Mouse (Mus musculus) lung, embryonic 16.5 days (tissue): ENCODE results near the gene Nol4l. TPM values are rescaled to one million over a fixed set of nuclear protein-coding genes. Genes with fewer than 3 reads are reported as not detected.

Experiments used
- ATAC-seq: fragments of 200-750 bp; cut with Nextera tagmentation; 2 replicates; pipeline ENCODE4 v1.8.0; 2017; ENCODE audit warnings: low read depth, mild to moderate bottlenecking, moderate library complexity
- H3K27ac ChIP-seq: fragments of 300-500 bp; sonication (generic); 2 replicates; pipeline ENCODE4 v1.5.1; 2014; ENCODE audit warnings: mild to moderate bottlenecking, control low read depth, low read length
- H3K27me3 ChIP-seq: fragments of 300-500 bp; sonication (generic); 2 replicates; pipeline ENCODE4 v1.6.1; 2014; ENCODE audit warnings: low read depth, low read length, mixed read lengths; ENCODE audit not compliant: control insufficient read depth, insufficient read depth
- H3K36me3 ChIP-seq: fragments of 300-500 bp; sonication (generic); 2 replicates; pipeline ENCODE4 v1.6.1; 2014; ENCODE audit warnings: low read length; ENCODE audit not compliant: control insufficient read depth, insufficient read depth
- H3K4me1 ChIP-seq: fragments of 300-500 bp; sonication (generic); replicated peaks from 2 replicates; pipeline ENCODE4 v1.6.1; 2014; ENCODE audit warnings: low read length, mixed read lengths; ENCODE audit not compliant: control insufficient read depth, insufficient read depth
- H3K4me2 ChIP-seq: fragments of 300-500 bp; sonication (generic); 2 replicates; pipeline ENCODE4 v1.6.1; 2014; ENCODE audit warnings: low read depth, low read length, control low read depth
- H3K4me3 ChIP-seq: fragments of 300-500 bp; sonication (generic); 2 replicates; pipeline ENCODE4 v1.5.1; 2014; ENCODE audit warnings: mild to moderate bottlenecking, low read length, control low read depth
- H3K9ac ChIP-seq: fragments of 300-500 bp; sonication (generic); 2 replicates; pipeline ENCODE4 v1.6.1; 2014; ENCODE audit warnings: low read length, control low read depth
- H3K9me3 ChIP-seq: fragments of 300-500 bp; sonication (generic); 2 replicates; pipeline ENCODE4 v1.6.1; 2016; ENCODE audit warnings: low read length; ENCODE audit not compliant: control insufficient read depth
- WGBS: fragments of 180-500 bp; shearing (Covaris S2); extraction: QIAGEN DNeasy Blood & Tissue Kit; methylation state at CpG from one replicate; pipeline ENCODE4 v1.1.7; 2014; 5-methylcytosine and 5-hydroxymethylcytosine counted together
- polyA plus RNA-seq: library from polyadenylated mRNA; unstranded; fragments of >200 nt; fragmentation: Nextera tagmentation; extraction: Ambion mirVana; gene quantifications from 2 replicates; pipeline ENCODE4 v1.2.1, GENCODE M21; 2015

Gene Nol4l
- polyA plus RNA-seq, 1 experiment from 2014 or later: 8.9 TPM

DNA sequence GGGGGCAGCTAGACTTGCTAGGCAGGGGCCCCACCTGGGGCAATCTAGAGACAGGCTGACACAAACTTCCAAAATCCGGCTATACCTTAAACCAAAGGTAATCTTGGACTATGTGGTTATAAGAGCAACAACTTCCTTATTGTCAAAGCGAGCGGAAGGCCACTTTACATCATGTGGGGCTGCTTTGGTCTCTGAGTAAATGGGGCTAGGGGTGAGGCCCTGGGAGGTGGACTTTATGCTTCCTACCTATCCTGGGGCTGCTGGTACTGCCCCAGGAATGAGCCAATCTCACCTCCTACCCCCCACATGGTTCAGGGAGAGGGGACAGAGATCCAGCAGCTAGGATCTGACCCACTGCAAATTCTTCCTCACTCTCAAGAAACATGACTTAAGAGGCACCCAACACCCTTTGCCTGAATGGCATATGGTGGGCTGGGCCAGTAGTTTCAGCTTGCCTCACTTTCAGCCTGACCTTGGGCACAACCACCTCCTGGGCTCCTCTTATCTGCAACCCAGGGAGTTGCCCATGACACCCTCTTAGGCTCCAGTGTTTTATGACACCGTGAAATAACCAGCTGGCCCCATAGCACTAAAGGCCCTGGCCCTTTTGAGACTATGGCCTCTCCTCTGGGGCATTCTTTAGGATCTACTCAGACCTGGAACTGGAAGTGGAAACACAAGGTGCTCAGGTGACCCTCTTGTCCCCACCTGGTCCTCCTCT is 104.5 kb downstream of the Nol4l start:
- 67% methylated on average over 4 of the region's 4 CpGs for WGBS
- Histone ChIP-seq H3K4me2 (no peak overlapping the region), H3K4me1 (peaks cover 45% of the 10 kb centered on the region), H3K27me3 (no peaks in the 10 kb centered on the region), H3K9me3 (no peaks in the 10 kb centered on the region), H3K27ac (peak overlapping the region; percentile 73; the same call in 1 of the 2 replicates), H3K9ac (no peak overlapping the region), H3K36me3 (0 out of 2 replicates have a peak, but pooled peaks cover 2% of the 10 kb centered on the region), H3K4me3 (no peak overlapping the region)
- no peak for ATAC-seq

DNA sequence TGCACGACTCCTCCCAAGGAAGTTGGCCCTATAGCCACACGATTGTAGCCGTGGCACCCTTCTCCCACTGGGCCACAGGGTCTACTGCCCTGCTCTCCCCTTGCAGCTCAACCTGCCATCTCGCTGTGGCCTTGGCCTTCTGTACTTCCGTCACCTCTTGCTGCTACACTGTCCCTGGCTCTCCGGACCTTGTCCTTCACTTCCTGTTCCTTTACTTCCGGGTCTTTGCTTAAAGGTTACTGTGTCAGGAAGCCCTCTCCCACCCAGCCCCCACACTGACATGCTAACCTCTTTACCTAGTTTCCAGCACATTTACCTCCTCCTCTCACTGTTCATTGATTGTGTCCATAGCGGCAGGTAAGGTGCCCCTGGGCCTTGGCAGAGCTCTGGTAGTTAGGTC is 105.2 kb downstream of the Nol4l start:
- peaks cover 7% of the 10 kb centered on the region; the same call in 1 of the 2 replicates for H3K36me3 ChIP-seq
- no peak overlapping the region for H3K4me2 ChIP-seq
- H3K4me1 ChIP-seq: peaks cover 45% of the 10 kb centered on the region
- H3K27me3 ChIP-seq: no peaks in the 10 kb centered on the region
- ATAC-seq: no peak
- no peak overlapping the region for H3K4me3 ChIP-seq
- H3K9me3 ChIP-seq: no peaks in the 10 kb centered on the region
- 64% methylated on average over 8 of the region's 8 CpGs for WGBS
- no peak overlapping the region for H3K27ac ChIP-seq
- H3K9ac ChIP-seq: no peak overlapping the region

DNA sequence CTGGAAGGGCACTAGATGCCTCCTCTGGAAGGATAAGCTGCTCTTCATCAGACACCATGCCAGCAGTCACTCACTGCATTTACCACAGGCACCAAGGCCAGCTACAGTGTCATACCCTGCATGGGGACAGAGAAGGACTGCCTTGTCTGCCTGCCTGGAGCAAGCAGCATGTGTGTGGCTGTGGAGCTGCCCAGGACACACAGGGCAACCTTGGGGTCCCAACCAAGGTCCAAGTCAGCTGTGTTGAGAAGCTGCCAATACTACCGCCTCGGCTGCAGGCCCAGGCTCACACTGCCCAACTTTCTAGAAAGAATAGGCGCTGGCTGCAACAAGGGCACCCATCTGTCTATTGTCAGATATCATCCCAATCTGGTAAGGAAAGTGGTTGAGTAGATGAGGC is 106.7 kb downstream of the Nol4l start:
- ATAC-seq: no peak
- no peak overlapping the region for H3K27ac ChIP-seq
- no peak overlapping the region for H3K4me2 ChIP-seq
- no peaks in the 10 kb centered on the region for H3K27me3 ChIP-seq
- WGBS: 62% methylated on average over 3 of the region's 3 CpGs
- H3K36me3 ChIP-seq: peaks cover 9% of the 10 kb centered on the region
- H3K4me1 ChIP-seq: peaks cover 35% of the 10 kb centered on the region
- no peaks in the 10 kb centered on the region for H3K9me3 ChIP-seq
- H3K9ac ChIP-seq: peak overlapping the region; percentile 19; the same call in 1 of the 2 replicates
- H3K4me3 ChIP-seq: no peak overlapping the region

DNA sequence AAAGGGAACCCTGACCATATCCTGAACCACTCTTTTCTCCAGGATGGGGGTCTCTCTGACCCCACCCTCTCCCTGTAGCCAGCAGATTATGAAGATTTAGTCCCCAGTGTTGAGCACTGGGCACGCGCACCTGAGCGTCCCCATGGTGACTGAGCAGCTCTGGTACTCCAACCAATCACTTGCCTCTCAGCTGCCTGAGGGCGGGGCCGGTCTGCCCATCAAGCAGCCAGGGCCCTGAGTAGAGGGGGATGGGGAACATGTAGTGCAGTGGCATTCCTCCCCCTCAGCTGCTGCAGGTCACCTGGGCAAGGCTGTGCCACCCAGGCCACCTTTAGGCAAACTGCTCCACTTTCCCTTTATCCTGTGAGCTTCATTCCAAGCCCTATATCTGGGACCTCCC is 107.7 kb downstream of the Nol4l start:
- H3K4me1 ChIP-seq: peaks cover 32% of the 10 kb centered on the region

DNA sequence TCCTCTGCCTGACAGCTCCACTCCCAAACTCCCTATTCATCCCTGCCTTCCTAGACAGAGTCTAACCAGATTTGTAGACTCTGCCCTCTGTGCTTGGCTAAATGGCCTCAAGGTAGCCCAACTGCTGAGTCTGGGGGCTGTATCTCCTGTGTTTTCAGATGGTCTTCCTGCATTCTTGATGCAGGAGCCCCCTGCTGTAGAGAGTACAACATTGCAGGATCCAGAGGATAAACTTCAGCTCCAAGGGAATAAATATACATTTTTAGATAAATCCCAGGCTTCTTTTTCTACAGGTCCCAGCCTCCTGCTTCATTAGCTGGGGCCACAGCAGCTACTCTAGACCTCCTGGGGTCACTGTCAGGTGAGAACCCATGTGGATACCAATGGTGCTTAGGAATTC is 108.5 kb downstream of the Nol4l start:
- Histone ChIP-seq H3K9me3 (no peaks in the 10 kb centered on the region), H3K27ac (no peak overlapping the region), H3K36me3 (peaks cover 21% of the 10 kb centered on the region), H3K4me1 (peaks cover 28% of the 10 kb centered on the region), H3K9ac (no peak overlapping the region), H3K4me2 (no peak overlapping the region), H3K4me3 (no peak overlapping the region), H3K27me3 (no peaks in the 10 kb centered on the region)
- no peak for ATAC-seq

More for the DNA sequence above, 107.7 kb downstream of the Nol4l start:
- Histone ChIP-seq H3K27me3 (no peaks in the 10 kb centered on the region), H3K9me3 (no peaks in the 10 kb centered on the region), H3K4me2 (no peak overlapping the region), H3K4me3 (no peak overlapping the region), H3K27ac (no peak overlapping the region), H3K9ac (no peak overlapping the region), H3K36me3 (peaks cover 15% of the 10 kb centered on the region)
- 35% methylated on average over 5 of the region's 5 CpGs for WGBS
- peak; percentile 75 for ATAC-seq

DNA sequence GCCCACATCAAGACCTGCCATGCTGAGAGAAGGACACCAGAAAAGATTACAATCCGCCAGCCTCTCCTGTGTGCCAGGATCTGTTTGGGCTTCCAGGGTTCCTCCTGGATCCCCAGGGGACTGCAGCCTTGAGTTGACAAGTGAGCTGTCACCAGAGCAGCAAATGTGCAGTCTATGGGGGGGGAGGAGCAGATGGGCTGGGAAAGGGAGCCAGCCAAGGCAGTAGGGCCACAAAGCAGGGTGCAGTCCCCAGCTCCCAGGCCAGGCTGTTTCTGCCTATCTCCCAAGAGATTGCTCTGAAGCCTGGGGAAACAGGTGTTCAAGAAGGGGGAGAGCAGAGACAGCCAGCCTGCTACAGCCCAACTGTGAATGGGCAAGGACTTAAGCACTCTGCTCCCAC is 111.4 kb downstream of the Nol4l start:
- H3K4me3 ChIP-seq: no peak overlapping the region
- H3K27ac ChIP-seq: no peak overlapping the region
- ATAC-seq: no peak
- H3K9me3 ChIP-seq: no peaks in the 10 kb centered on the region
- peaks cover 10% of the 10 kb centered on the region for H3K4me1 ChIP-seq
- peaks cover 27% of the 10 kb centered on the region for H3K36me3 ChIP-seq
- 83% methylated on average over 1 of the region's 1 CpGs for WGBS
- H3K27me3 ChIP-seq: no peaks in the 10 kb centered on the region
- no peak overlapping the region for H3K4me2 ChIP-seq
- H3K9ac ChIP-seq: no peak overlapping the region

DNA sequence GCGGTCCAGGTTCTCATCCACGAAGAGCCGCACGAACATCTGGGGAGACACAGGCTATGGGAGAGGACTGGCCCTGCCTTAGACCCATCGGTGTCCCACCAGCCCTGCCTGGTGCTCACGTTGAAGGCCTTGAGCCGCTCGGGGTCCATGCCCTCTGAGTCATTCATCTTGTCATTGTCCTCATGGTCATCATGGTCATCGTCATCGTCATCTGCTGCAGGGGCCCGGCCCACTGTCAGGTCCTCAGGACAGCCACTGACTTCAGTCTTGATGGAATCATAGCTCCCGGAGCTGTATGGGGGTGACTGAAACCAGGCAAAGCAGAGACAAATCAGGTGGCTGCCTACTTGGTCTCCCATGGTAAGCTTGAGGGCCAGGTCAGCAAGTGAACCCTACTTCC is 111.9 kb downstream of the Nol4l start:
- no peak for ATAC-seq

DNA sequence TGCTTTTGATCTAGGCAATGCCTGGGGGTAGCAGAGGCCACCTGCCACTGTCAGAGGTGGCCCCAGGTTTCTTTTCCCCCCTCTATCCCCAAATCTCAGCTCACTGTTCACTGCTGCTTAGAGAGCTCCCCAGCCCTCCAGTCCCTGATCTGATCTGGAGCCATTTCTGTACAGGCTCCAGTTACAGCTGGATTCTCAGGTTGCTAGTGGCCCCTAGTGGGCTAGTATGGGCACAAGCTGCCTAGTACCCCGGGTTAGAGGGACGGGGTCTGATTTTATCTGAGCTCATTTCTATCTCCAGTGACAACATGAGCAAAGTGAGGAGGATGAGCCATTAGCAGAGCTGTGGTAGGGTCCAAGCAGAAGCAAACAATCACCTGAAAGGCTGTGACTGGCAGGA is 115.2 kb downstream of the Nol4l start:
- WGBS: 20% methylated on average over 2 of the region's 2 CpGs
- H3K27me3 ChIP-seq: no peaks in the 10 kb centered on the region
- no peak overlapping the region for H3K4me3 ChIP-seq
- H3K4me2 ChIP-seq: no peak overlapping the region
- H3K4me1 ChIP-seq: no peaks in the 10 kb centered on the region
- H3K36me3 ChIP-seq: peaks cover 27% of the 10 kb centered on the region
- no peaks in the 10 kb centered on the region for H3K9me3 ChIP-seq
- H3K27ac ChIP-seq: no peak overlapping the region
- no peak overlapping the region for H3K9ac ChIP-seq
- ATAC-seq: no peak

More for the DNA sequence above, 111.9 kb downstream of the Nol4l start:
- Histone ChIP-seq H3K27ac (no peak overlapping the region), H3K4me3 (no peak overlapping the region), H3K9ac (no peak overlapping the region), H3K36me3 (peaks cover 27% of the 10 kb centered on the region), H3K27me3 (no peaks in the 10 kb centered on the region), H3K9me3 (no peaks in the 10 kb centered on the region), H3K4me2 (no peak overlapping the region), H3K4me1 (peaks cover 6% of the 10 kb centered on the region)
- WGBS: 92% methylated on average over 12 of the region's 12 CpGs

DNA sequence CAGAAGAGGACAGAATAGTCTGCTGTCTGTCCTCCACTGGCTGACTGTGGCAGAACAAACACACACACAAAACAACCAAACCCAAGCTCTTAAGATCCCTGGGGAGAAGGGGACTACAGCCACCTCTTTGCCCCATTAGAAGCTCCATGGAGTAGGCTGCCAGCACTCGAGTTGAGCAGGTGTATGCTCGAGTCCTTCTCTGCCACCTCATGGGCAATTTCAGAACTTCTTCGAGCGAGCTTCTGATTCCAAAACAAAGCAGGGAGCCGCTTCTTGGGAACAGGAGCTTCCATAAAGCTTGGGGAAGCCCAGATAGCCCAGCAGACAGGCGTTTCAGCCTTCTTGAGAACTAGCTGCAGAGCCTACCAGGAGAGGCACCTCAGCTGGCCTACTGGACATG is 117.2 kb downstream of the Nol4l start:
- Histone ChIP-seq H3K9me3 (no peaks in the 10 kb centered on the region), H3K9ac (no peak overlapping the region), H3K27ac (no peak overlapping the region), H3K4me2 (no peak overlapping the region), H3K36me3 (peaks cover 25% of the 10 kb centered on the region), H3K4me3 (no peak overlapping the region), H3K4me1 (no peaks in the 10 kb centered on the region), H3K27me3 (no peaks in the 10 kb centered on the region)
- 54% methylated on average over 6 of the region's 6 CpGs for WGBS
- no peak for ATAC-seq
